Mouse (Mus musculus) intestine, embryonic 14.5 days (tissue): Measurements from ENCODE around the gene Fbxl21. TPM values are rescaled to one million over a fixed set of nuclear protein-coding genes. Genes with fewer than 3 reads are reported as not detected.

Experiments used
- ATAC-seq: fragments of 200-750 bp; cut with Nextera tagmentation; replicated peaks from 2 replicates; pipeline ENCODE4 v1.8.0; 2017; ENCODE audit warnings: low read depth, moderate number of reproducible peaks, moderate TSS enrichment, moderate library complexity; ENCODE audit not compliant: low FRiP score, low TSS enrichment
- DNase-seq: peaks from one replicate; pipeline ENCODE4 v3.0.0-alpha.2; 2018; ENCODE audit warnings: low spot score
- H3K27ac ChIP-seq: fragments of 300-500 bp; sonication (generic); 2 replicates; pipeline ENCODE4 v1.5.1; 2014; ENCODE audit warnings: low read depth, mild to moderate bottlenecking, control low read depth
- H3K27me3 ChIP-seq: fragments of 300-500 bp; sonication (generic); replicated peaks from 2 replicates; pipeline ENCODE4 v1.6.1; 2014; ENCODE audit warnings: low read length, control low read depth; ENCODE audit not compliant: control insufficient read depth, insufficient read depth
- H3K36me3 ChIP-seq: fragments of 300-500 bp; sonication (generic); 2 replicates; pipeline ENCODE4 v1.6.1; 2014; ENCODE audit warnings: low read length, control low read depth; ENCODE audit not compliant: control insufficient read depth, insufficient read depth
- H3K4me1 ChIP-seq: fragments of 300-500 bp; sonication (generic); replicated peaks from 2 replicates; pipeline ENCODE4 v1.6.1; 2014; ENCODE audit warnings: low read length, control low read depth, mixed read lengths; ENCODE audit not compliant: control insufficient read depth, insufficient read depth
- H3K4me2 ChIP-seq: fragments of 300-500 bp; sonication (generic); 2 replicates; pipeline ENCODE4 v1.6.1; 2014; ENCODE audit warnings: low read length
- H3K4me3 ChIP-seq: fragments of 300-500 bp; sonication (generic); 2 replicates; pipeline ENCODE4 v1.5.1; 2014; ENCODE audit warnings: low read depth, low read length, control low read depth, mixed read lengths
- H3K9ac ChIP-seq: fragments of 300-500 bp; sonication (generic); 2 replicates; pipeline ENCODE4 v1.6.1; 2014; ENCODE audit warnings: mild to moderate bottlenecking, low read length
- H3K9me3 ChIP-seq: fragments of 300-500 bp; sonication (generic); 2 replicates; pipeline ENCODE4 v1.6.1; 2016; ENCODE audit warnings: low read length, control low read depth; ENCODE audit not compliant: control insufficient read depth
- whole genome bisulfite sequencing: fragments of 180-500 bp; shearing (Covaris S2); extraction: QIAGEN DNeasy Blood & Tissue Kit; methylation state at CpG from one replicate; pipeline ENCODE4 v1.1.7; 2014; 5-methylcytosine and 5-hydroxymethylcytosine counted together
- polyA plus RNA-seq: library from polyadenylated mRNA; unstranded; fragments of >200 nt; fragmentation: Nextera tagmentation; extraction: Ambion mirVana; gene quantifications from 2 replicates; pipeline ENCODE4 v1.2.1, GENCODE M21; 2014

Fbxl21 gene
- polyA plus RNA-seq, 1 experiment from 2014 or later = 3.2 TPM

- Histone ChIP-seq H3K27me3 (no peaks in the 10 kb centered on the region), H3K27ac (no peak overlapping the region), H3K9me3 (no peaks in the 10 kb centered on the region), H3K4me3 (no peak overlapping the region), H3K4me2 (no peak overlapping the region), H3K9ac (no peak overlapping the region), H3K4me1 (no peaks in the 10 kb centered on the region), H3K36me3 (no peaks in the 10 kb centered on the region)
- 52% methylated on average over 12 of the region's 12 CpGs for WGBS
- DNase-seq (no peak), ATAC-seq (no peak)
Measured at GRCm38 (mm10) chr13:56526871-56527270, 4.6 kb downstream of the Fbxl21 start.

- Histone ChIP-seq H3K4me1 (no peaks in the 10 kb centered on the region), H3K27me3 (no peaks in the 10 kb centered on the region), H3K9me3 (no peaks in the 10 kb centered on the region), H3K9ac (no peak overlapping the region), H3K4me2 (no peak overlapping the region), H3K4me3 (no peak overlapping the region), H3K36me3 (no peaks in the 10 kb centered on the region), H3K27ac (no peak overlapping the region)
- ATAC-seq = no peak
- DNase-seq = no peak
- WGBS = 94% methylated on average over 7 of the region's 7 CpGs
Measured at GRCm38 (mm10) chr13:56527846-56528245, 5.6 kb downstream of the Fbxl21 start.

- Histone ChIP-seq H3K9ac (no peak overlapping the region), H3K4me3 (no peak overlapping the region), H3K4me1 (no peaks in the 10 kb centered on the region), H3K27me3 (no peaks in the 10 kb centered on the region), H3K4me2 (no peak overlapping the region), H3K27ac (no peak overlapping the region), H3K36me3 (no peaks in the 10 kb centered on the region), H3K9me3 (no peaks in the 10 kb centered on the region; the same call in 1 of the 2 replicates)
- DNase-seq = no peak
- 89% methylated on average over 11 of the region's 11 CpGs for WGBS
- no peak for ATAC-seq
Measured at GRCm38 (mm10) chr13:56528281-56528680, 6.0 kb downstream of the Fbxl21 start.

DNA sequence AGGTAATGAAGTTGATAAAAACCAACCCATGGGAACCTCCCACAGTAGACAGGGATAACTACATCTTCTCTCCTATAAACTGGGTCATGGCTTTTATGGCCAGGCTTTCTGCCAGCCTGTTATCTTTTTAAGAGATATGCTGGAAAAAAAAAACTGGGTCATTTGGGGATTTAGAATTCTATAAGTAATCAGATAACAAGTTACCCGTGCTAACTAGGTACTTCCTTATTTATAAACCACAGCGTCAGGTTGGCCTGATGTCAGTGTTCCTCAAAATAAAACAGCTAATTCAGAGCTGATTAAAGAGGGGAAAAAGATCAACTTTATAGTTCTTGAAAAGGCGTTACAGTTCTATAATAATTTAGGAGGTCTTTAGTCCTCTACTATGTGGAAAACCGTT is 6.8 kb downstream of the Fbxl21 start:
- Histone ChIP-seq H3K27me3 (no peaks in the 10 kb centered on the region), H3K4me2 (no peak overlapping the region), H3K9ac (no peak overlapping the region), H3K9me3 (peaks cover 6% of the 10 kb centered on the region), H3K27ac (no peak overlapping the region), H3K4me1 (no peaks in the 10 kb centered on the region), H3K36me3 (no peaks in the 10 kb centered on the region), H3K4me3 (no peak overlapping the region)
- ATAC-seq (no peak), DNase-seq (no peak)
- 65% methylated on average over 4 of the region's 4 CpGs for WGBS

GRCm38 (mm10) chr13:56529685-56530084 is 7.4 kb downstream of the Fbxl21 start:
- ATAC-seq (no peak), DNase-seq (no peak)
- peaks cover 10% of the 10 kb centered on the region for H3K9me3 ChIP-seq
- no peak overlapping the region for H3K4me2 ChIP-seq
- H3K27me3 ChIP-seq = no peaks in the 10 kb centered on the region
- no peak overlapping the region for H3K27ac ChIP-seq
- H3K36me3 ChIP-seq = no peaks in the 10 kb centered on the region
- H3K4me3 ChIP-seq = no peak overlapping the region
- H3K9ac ChIP-seq = no peak overlapping the region
- WGBS = 48% methylated on average over 8 of the region's 8 CpGs
- H3K4me1 ChIP-seq = no peaks in the 10 kb centered on the region

- Histone ChIP-seq H3K27ac (no peak overlapping the region), H3K36me3 (no peaks in the 10 kb centered on the region), H3K4me2 (no peak overlapping the region), H3K4me3 (no peak overlapping the region), H3K9me3 (peaks cover 14% of the 10 kb centered on the region), H3K9ac (no peak overlapping the region), H3K27me3 (no peaks in the 10 kb centered on the region), H3K4me1 (0 out of 2 replicates have a peak, but pooled peaks cover 3% of the 10 kb centered on the region)
- DNase-seq (no peak), ATAC-seq (no peak)
- WGBS = 85% methylated on average over 5 of the region's 5 CpGs
Measured at GRCm38 (mm10) chr13:56534931-56535330, 12.7 kb downstream of the Fbxl21 start.

GRCm38 (mm10) chr13:56535570-56535969 is 13.3 kb downstream of the Fbxl21 start:
- no peak for ATAC-seq
- Histone ChIP-seq H3K27me3 (no peaks in the 10 kb centered on the region), H3K27ac (no peak overlapping the region), H3K36me3 (no peaks in the 10 kb centered on the region), H3K4me1 (0 out of 2 replicates have a peak, but pooled peaks cover 3% of the 10 kb centered on the region), H3K4me3 (no peak overlapping the region), H3K4me2 (no peak overlapping the region), H3K9ac (no peak overlapping the region), H3K9me3 (peaks cover 14% of the 10 kb centered on the region)
- WGBS = 76% methylated on average over 5 of the region's 5 CpGs
- DNase-seq = no peak

GRCm38 (mm10) chr13:56537026-56537425 is 14.8 kb downstream of the Fbxl21 start:
- Histone ChIP-seq H3K9ac (no peak overlapping the region), H3K9me3 (peaks cover 14% of the 10 kb centered on the region), H3K4me2 (no peak overlapping the region), H3K4me3 (no peak overlapping the region), H3K4me1 (0 out of 2 replicates have a peak, but pooled peaks cover 3% of the 10 kb centered on the region), H3K36me3 (no peaks in the 10 kb centered on the region), H3K27ac (no peak overlapping the region), H3K27me3 (no peaks in the 10 kb centered on the region)
- 90% methylated on average over 12 of the region's 12 CpGs for WGBS
- no peak for ATAC-seq
- DNase-seq = peak; percentile 40

DNA sequence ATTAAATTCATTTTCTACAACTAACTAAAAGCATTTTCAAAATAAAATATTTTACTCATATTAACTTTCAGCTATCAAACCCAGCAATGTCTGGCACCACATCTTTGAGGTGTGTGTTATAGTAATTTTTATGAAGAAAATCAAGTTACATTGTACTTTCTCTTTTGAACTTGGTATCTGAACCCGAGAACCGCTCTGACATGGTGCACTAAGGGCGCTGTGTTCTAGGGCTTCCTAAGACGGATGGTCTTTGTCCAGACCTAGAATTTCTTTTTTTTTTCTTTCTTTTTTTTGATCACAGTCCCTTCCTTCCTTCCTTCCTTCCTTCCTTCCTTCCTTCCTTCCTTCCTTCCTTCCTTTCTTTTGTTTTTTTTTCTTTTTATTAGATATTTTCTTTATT is 17.6 kb downstream of the Fbxl21 start:
- Histone ChIP-seq H3K36me3 (no peaks in the 10 kb centered on the region), H3K27ac (no peak overlapping the region), H3K9ac (no peak overlapping the region), H3K4me1 (0 out of 2 replicates have a peak, but pooled peaks cover 3% of the 10 kb centered on the region), H3K27me3 (no peaks in the 10 kb centered on the region), H3K9me3 (peaks cover 3% of the 10 kb centered on the region; the same call in 1 of the 2 replicates), H3K4me2 (no peak overlapping the region), H3K4me3 (no peak overlapping the region)
- WGBS = 90% methylated on average over 4 of the region's 4 CpGs
- DNase-seq (no peak), ATAC-seq (no peak)
